Mouse (Mus musculus) naive thymus-derived CD4-positive, alpha-beta T cell, adult 2 months (primary cell): ENCODE measurements around the gene Sp9.

Experiments
- DNase-seq: peaks from one replicate; pipeline ENCODE4 v3.0.0-alpha.2; 2011; ENCODE audit warnings: low read depth

The Sp9 gene

GRCm38 (mm10) chr2:73312152-73313116 lies 40.7 kb downstream of the Sp9 start, which contains the start of the genes Scrn3 and Cir1:
Gene Scrn3, plus strand, starts transcription at chr2:73312601.
Gene Cir1, minus strand, starts transcription at chr2:73312701.
- DNase-seq: peak; percentile 98

DNA sequence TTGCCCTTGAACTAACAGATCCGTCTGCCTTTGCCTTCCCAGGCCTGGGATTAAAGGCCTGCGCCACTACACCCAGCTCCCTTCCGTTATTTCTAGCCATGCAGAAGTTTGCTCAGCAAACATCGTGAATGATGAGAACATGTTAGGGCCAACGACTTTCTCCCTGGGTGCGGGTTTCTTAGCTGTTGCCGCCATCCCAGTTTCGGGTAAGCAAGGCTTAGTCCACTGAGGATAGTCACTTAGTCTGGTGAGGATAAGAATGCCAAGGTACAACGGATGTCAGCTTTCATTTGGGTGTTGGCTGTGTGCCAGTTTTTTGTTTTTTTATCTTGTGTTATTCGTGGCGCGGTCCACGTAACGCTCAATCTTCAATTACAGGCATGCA lies 41.4 kb downstream of the Sp9 start:
- DNase-seq: peak; percentile 84

DNA sequence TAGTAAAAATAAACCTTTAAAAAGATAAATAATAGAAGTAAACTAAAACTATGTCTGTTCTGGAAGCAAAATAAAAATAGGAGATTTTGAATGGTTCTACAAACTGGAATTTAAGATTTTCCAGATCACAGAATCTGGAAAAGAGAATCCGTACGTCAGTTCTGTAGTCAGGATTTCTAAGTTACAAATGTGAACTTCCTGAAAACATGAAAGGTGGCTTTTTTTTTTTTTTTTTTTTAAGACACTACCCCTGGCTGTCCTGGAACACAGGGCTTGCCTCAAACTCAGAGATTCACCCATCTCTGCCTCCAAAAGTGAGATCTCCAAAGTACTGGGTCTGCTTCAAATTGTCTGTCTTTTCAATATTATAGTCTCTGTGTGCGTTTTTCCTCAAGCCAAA lies 42.6 kb downstream of the Sp9 start:
- no peak for DNase-seq

DNA sequence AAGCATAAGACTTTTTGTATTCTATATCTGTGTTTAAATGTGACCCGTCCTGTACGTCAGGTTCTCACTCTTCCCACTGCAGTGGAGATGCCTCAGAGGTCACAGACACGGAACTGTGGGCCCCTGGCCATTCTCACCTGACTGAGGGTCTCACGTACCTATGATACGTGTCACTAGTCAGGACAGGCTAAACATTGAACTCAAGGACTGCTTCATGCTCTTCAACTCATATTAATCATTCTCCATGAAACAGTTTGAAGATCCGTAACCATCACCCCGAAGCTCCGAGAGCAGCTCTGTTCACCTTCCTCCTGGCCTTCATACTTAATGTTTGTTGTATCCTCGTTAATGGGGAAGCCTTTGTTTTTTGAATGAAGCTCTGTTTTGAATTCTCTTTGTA lies 45.7 kb downstream of the Sp9 start:
- no peak for DNase-seq

GRCm38 (mm10) chr2:73319218-73319617 lies 47.5 kb downstream of the Sp9 start:
- DNase-seq: no peak

DNA sequence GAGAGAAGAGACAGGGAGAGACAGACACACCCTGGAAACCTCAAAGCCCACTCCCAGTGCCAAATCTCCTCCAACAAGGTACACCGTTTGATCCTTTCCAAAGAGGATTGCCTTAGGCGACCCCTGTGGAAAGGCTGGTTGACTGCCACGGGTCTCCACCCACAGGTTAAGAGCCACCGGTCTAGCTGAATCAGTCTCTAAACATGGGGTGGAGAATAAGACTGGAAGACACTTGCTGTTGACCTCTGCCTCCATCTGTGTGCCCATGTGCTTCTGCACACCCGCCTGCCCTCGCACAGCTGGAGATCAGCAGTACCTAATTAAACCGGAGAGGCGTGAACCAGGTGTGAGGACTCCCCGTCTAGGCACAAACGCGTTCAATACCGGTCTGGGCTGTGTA lies 51.3 kb downstream of the Sp9 start:
- no peak for DNase-seq

- DNase-seq: no peak
Measured at GRCm38 (mm10) chr2:73325871-73326270, 54.1 kb downstream of the Sp9 start.
